Mouse (Mus musculus): Measurements from ENCODE around the gene Olfr251. TPM values are rescaled to one million over a fixed set of nuclear protein-coding genes. Genes with fewer than 3 reads are reported as not detected.

Olfr251 gene
- polyA plus RNA-seq, 1 experiment from 2014 or later = not detected

- H3K27me3 ChIP-seq (ENCODE audit: insufficient read depth, low read length) = no peaks in the 10 kb centered on the region
- no peak overlapping the region for H3K4me2 ChIP-seq (ENCODE audit: low read length)
- no peak for TF ChIP-seq CTCF (IDR thresholded peaks at IDR 0.05; ENCODE audit: low read depth)
- H3K9ac ChIP-seq (ENCODE audit: low read depth, low read length) = no peak overlapping the region
- ATAC-seq (replicated peaks; ENCODE audit: low FRiP score, low read depth) (no peak), DNase-seq (ENCODE audit: low spot score) (no peak)
- H3K4me3 ChIP-seq (replicated peaks; ENCODE audit: low read depth, low read length) = no peak overlapping the region
- no peak overlapping the region for H3K27ac ChIP-seq
- H3K36me3 ChIP-seq (ENCODE audit: insufficient read depth, low read length) = no peaks in the 10 kb centered on the region
- no peaks in the 10 kb centered on the region for H3K4me1 ChIP-seq (replicated peaks; ENCODE audit: insufficient read depth, low read length)
- H3K9me3 ChIP-seq (replicated peaks; ENCODE audit: low read length) = no peaks in the 10 kb centered on the region
Measured at GRCm38 (mm10) chr9:38423801-38424200, 46.9 kb downstream of the Olfr251 start.

GRCm38 (mm10) chr9:38427026-38427425 lies 50.1 kb downstream of the Olfr251 start:
- H3K9me3 ChIP-seq (replicated peaks; ENCODE audit: low read length) = no peaks in the 10 kb centered on the region
- no peak for TF ChIP-seq CTCF (IDR thresholded peaks at IDR 0.05; ENCODE audit: low read depth)
- no peaks in the 10 kb centered on the region for H3K27me3 ChIP-seq (ENCODE audit: insufficient read depth, low read length)
- H3K36me3 ChIP-seq (ENCODE audit: insufficient read depth, low read length) = no peaks in the 10 kb centered on the region
- H3K4me1 ChIP-seq (replicated peaks; ENCODE audit: insufficient read depth, low read length) = no peaks in the 10 kb centered on the region
- ATAC-seq (replicated peaks; ENCODE audit: low FRiP score, low read depth) = no peak
- no peak overlapping the region for H3K27ac ChIP-seq
- DNase-seq (ENCODE audit: low spot score) = no peak
- no peak overlapping the region for H3K9ac ChIP-seq (ENCODE audit: low read depth, low read length)
- no peak overlapping the region for H3K4me2 ChIP-seq (ENCODE audit: low read length)
- no peak overlapping the region for H3K4me3 ChIP-seq (replicated peaks; ENCODE audit: low read depth, low read length)
- WGBS = 29% methylated on average over 1 of the region's 1 CpGs

DNA sequence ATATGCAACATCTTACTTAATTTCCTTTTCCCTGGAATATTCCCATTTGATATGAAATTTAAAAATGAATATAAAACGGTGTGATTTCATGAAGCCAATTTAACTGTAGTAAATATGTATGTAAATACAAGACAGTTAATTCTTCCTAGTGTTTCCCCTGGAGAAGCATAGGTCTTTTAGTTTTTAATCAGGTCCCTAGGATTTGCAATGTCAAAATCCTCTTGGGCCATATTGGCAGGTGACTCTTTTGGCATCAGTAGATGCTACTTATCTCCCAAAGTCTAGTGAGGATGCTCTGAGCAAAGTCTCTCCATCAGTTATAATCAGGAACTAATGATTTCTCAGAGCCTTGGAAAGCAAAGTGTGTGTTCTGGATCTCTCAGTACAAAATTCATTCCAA lies 52.3 kb downstream of the Olfr251 start, which contains the start of gene Olfr901:
TSS of gene Olfr901 (plus strand) at position 301 of the 400 bp plus-strand sequence.
- H3K36me3 ChIP-seq (ENCODE audit: insufficient read depth, low read length) = no peaks in the 10 kb centered on the region
- ATAC-seq (replicated peaks; ENCODE audit: low FRiP score, low read depth) = no peak
- H3K9me3 ChIP-seq (replicated peaks; ENCODE audit: low read length) = no peaks in the 10 kb centered on the region
- TF ChIP-seq CTCF (IDR thresholded peaks at IDR 0.05; ENCODE audit: low read depth) = no peak
- no peak within 1 kb of the TSS for H3K4me2 ChIP-seq (ENCODE audit: low read length)
- WGBS = 84% methylated on average over 1 of the region's 1 CpGs
- no peaks in the 10 kb centered on the region for H3K4me1 ChIP-seq (replicated peaks; ENCODE audit: insufficient read depth, low read length)
- no peak within 1 kb of the TSS for H3K4me3 ChIP-seq (replicated peaks; ENCODE audit: low read depth, low read length)
- DNase-seq (ENCODE audit: low spot score) = no peak
- no peaks in the 10 kb centered on the region for H3K27me3 ChIP-seq (ENCODE audit: insufficient read depth, low read length)
- no peak within 1 kb of the TSS for H3K27ac ChIP-seq
- H3K9ac ChIP-seq (ENCODE audit: low read depth, low read length) = no peak within 1 kb of the TSS

Other genes with a start within 250 kb of the Olfr251 start
- not detected in 2 replicates for gene Olfr890, start 234.6 kb upstream of the Olfr251 start, polyA plus RNA-seq (2015; fragmentation: Nextera tagmentation; extraction: Ambion mirVana)
- not detected in 2 replicates for gene Olfr891, start 196.3 kb upstream of the Olfr251 start, polyA plus RNA-seq (2015; fragmentation: Nextera tagmentation; extraction: Ambion mirVana)
- gene Olfr893, start 168.7 kb upstream of the Olfr251 start, polyA plus RNA-seq (2015; fragmentation: Nextera tagmentation; extraction: Ambion mirVana) = not detected in 2 replicates
- not detected in 2 replicates for gene Olfr894, start 159.0 kb upstream of the Olfr251 start, polyA plus RNA-seq (2015; fragmentation: Nextera tagmentation; extraction: Ambion mirVana)
- gene Olfr143, start 124.3 kb upstream of the Olfr251 start, polyA plus RNA-seq (2015; fragmentation: Nextera tagmentation; extraction: Ambion mirVana) = not detected in 2 replicates
- gene Olfr895, start 109.2 kb upstream of the Olfr251 start, polyA plus RNA-seq (2015; fragmentation: Nextera tagmentation; extraction: Ambion mirVana) = not detected in 2 replicates
- not detected in 2 replicates for gene Olfr896-ps1, start 86.0 kb upstream of the Olfr251 start, polyA plus RNA-seq (2015; fragmentation: Nextera tagmentation; extraction: Ambion mirVana)
- not detected in 2 replicates for gene Olfr25, start 48.0 kb upstream of the Olfr251 start, polyA plus RNA-seq (2015; fragmentation: Nextera tagmentation; extraction: Ambion mirVana)
- gene Olfr898, start 28.7 kb upstream of the Olfr251 start, polyA plus RNA-seq (2015; fragmentation: Nextera tagmentation; extraction: Ambion mirVana) = not detected in 2 replicates
- not detected in 2 replicates for gene Olfr250, start 10.2 kb upstream of the Olfr251 start, polyA plus RNA-seq (2015; fragmentation: Nextera tagmentation; extraction: Ambion mirVana)
- not detected in 2 replicates for gene Olfr147, start 24.6 kb downstream of the Olfr251 start, polyA plus RNA-seq (2015; fragmentation: Nextera tagmentation; extraction: Ambion mirVana)
- not detected in 2 replicates for gene Olfr901, start 52.4 kb downstream of the Olfr251 start, polyA plus RNA-seq (2015; fragmentation: Nextera tagmentation; extraction: Ambion mirVana)
- gene Olfr902, start 70.6 kb downstream of the Olfr251 start, polyA plus RNA-seq (2015; fragmentation: Nextera tagmentation; extraction: Ambion mirVana) = not detected in 2 replicates
- gene Olfr904, start 86.1 kb downstream of the Olfr251 start, polyA plus RNA-seq (2015; fragmentation: Nextera tagmentation; extraction: Ambion mirVana) = not detected in 2 replicates
- not detected in 2 replicates for gene Olfr905, start 94.0 kb downstream of the Olfr251 start, polyA plus RNA-seq (2015; fragmentation: Nextera tagmentation; extraction: Ambion mirVana)
- not detected in 2 replicates for gene Olfr906, start 110.0 kb downstream of the Olfr251 start, polyA plus RNA-seq (2015; fragmentation: Nextera tagmentation; extraction: Ambion mirVana)
- not detected in 2 replicates for gene Olfr907, start 118.7 kb downstream of the Olfr251 start, polyA plus RNA-seq (2015; fragmentation: Nextera tagmentation; extraction: Ambion mirVana)
- gene Olfr911-ps1, start 144.5 kb downstream of the Olfr251 start, polyA plus RNA-seq (2015; fragmentation: Nextera tagmentation; extraction: Ambion mirVana) = not detected in 2 replicates
- not detected in 2 replicates for gene Olfr910, start 160.8 kb downstream of the Olfr251 start, polyA plus RNA-seq (2015; fragmentation: Nextera tagmentation; extraction: Ambion mirVana)
- not detected in 2 replicates for gene Olfr912, start 203.1 kb downstream of the Olfr251 start, polyA plus RNA-seq (2015; fragmentation: Nextera tagmentation; extraction: Ambion mirVana)
- gene Olfr913, start 215.7 kb downstream of the Olfr251 start, polyA plus RNA-seq (2015; fragmentation: Nextera tagmentation; extraction: Ambion mirVana) = not detected in 2 replicates
- not detected in 2 replicates for gene Olfr914, start 228.0 kb downstream of the Olfr251 start, polyA plus RNA-seq (2015; fragmentation: Nextera tagmentation; extraction: Ambion mirVana)

Measured in kidney, postnatal 0 days (tissue).